Mouse (Mus musculus) heart, postnatal 0 days (tissue): ENCODE measurements around the gene Ehmt2.

Experiments used
- CTCF ChIP-seq: IDR thresholded peaks from 2 replicates; pipeline ENCODE4 v1.5.1; 2016; ENCODE audit warnings: antibody characterized with exemption, control low read depth, low read depth
- EP300 ChIP-seq: IDR thresholded peaks from 2 replicates; pipeline ENCODE4 v1.6.1; 2016; ENCODE audit warnings: antibody characterized with exemption, low read depth

- no peak for TF ChIP-seq CTCF
- TF ChIP-seq EP300, result no peak
These were observed 37.8 kb upstream of the Ehmt2 start for GRCm38 (mm10) chr17:34860514-34860913.
